Mouse (Mus musculus) heart, embryonic 12.5 days (tissue): Measurements from ENCODE around the gene Hint3. TPM values are rescaled to one million over a fixed set of nuclear protein-coding genes. Genes with fewer than 3 reads are reported as not detected.
"Not testable (repeated sequence)": the region's sequence is repeated elsewhere in the genome, so short reads cannot be mapped to it uniquely, and the experiment has no call there.

ENCODE experiments used
- ATAC-seq: fragments of 200-750 bp; cut with Nextera tagmentation; 2 replicates; pipeline ENCODE4 v1.8.0; 2017; ENCODE audit warnings: moderate TSS enrichment, moderate library complexity; ENCODE audit not compliant: insufficient number of reproducible peaks, low FRiP score
- H3K27ac ChIP-seq: fragments of 300-500 bp; sonication (generic); 2 replicates; pipeline ENCODE4 v1.5.1; 2016; ENCODE audit warnings: mild to moderate bottlenecking, moderate library complexity; ENCODE audit not compliant: poor library complexity, severe bottlenecking
- H3K27me3 ChIP-seq: fragments of 300-500 bp; sonication (generic); replicated peaks from 2 replicates; pipeline ENCODE4 v1.6.1; 2016; ENCODE audit warnings: mild to moderate bottlenecking, moderate library complexity
- H3K36me3 ChIP-seq: fragments of 300-500 bp; sonication (generic); 2 replicates; pipeline ENCODE4 v1.6.1; 2016; ENCODE audit warnings: mild to moderate bottlenecking, moderate library complexity
- H3K4me1 ChIP-seq: fragments of 300-500 bp; sonication (generic); replicated peaks from 2 replicates; pipeline ENCODE4 v1.6.1; 2016; ENCODE audit warnings: mild to moderate bottlenecking
- H3K4me2 ChIP-seq: fragments of 300-500 bp; sonication (generic); 2 replicates; pipeline ENCODE4 v1.6.1; 2016; ENCODE audit warnings: mild to moderate bottlenecking, moderate library complexity
- H3K4me3 ChIP-seq: fragments of 300-500 bp; sonication (generic); 2 replicates; pipeline ENCODE4 v1.5.1; 2016; ENCODE audit warnings: mild to moderate bottlenecking
- H3K9ac ChIP-seq: fragments of 300-500 bp; sonication (generic); 2 replicates; pipeline ENCODE4 v1.6.1; 2016; ENCODE audit warnings: mild to moderate bottlenecking, moderate library complexity
- H3K9me3 ChIP-seq: fragments of 300-500 bp; sonication (generic); replicated peaks from 2 replicates; pipeline ENCODE4 v1.6.1; 2016; ENCODE audit warnings: mild to moderate bottlenecking, moderate library complexity
- WGBS: fragments of 180-500 bp; shearing (Covaris S2); methylation state at CpG from one replicate; pipeline ENCODE4 v1.1.7; 2016; 5-methylcytosine and 5-hydroxymethylcytosine counted together
- polyA plus RNA-seq: library from polyadenylated mRNA; unstranded; fragments of >200 nt; fragmentation: Nextera tagmentation; extraction: Ambion mirVana; gene quantifications from 2 replicates; pipeline ENCODE4 v1.2.1, GENCODE M21; 2016

The Hint3 gene
- polyA plus RNA-seq, 1 experiment from 2014 or later, result 32.8 TPM

- 87% methylated on average over 11 of the region's 11 CpGs for WGBS
- ATAC-seq, result not testable (repeated sequence)
Observed at GRCm38 (mm10) chr10:30628444-30628843, 988 bp downstream of the Hint3 start.

GRCm38 (mm10) chr10:30627548-30627947 is 1.9 kb downstream of the Hint3 start:
- Histone ChIP-seq H3K9ac (no peak overlapping the region), H3K36me3 (no peaks in the 10 kb centered on the region), H3K4me3 (no peak overlapping the region), H3K9me3 (no peaks in the 10 kb centered on the region), H3K27me3 (no peaks in the 10 kb centered on the region), H3K27ac (no peak overlapping the region), H3K4me2 (no peak overlapping the region), H3K4me1 (no peaks in the 10 kb centered on the region)
- WGBS, result 43% methylated on average over 1 of the region's 1 CpGs
- ATAC-seq, result no peak

More at GRCm38 (mm10) chr10:30628444-30628843, 988 bp downstream of the Hint3 start:
- H3K4me3 ChIP-seq, H3K36me3 ChIP-seq, H3K9me3 ChIP-seq, H3K27ac ChIP-seq, H3K4me2 ChIP-seq, H3K4me1 ChIP-seq, H3K27me3 ChIP-seq, H3K9ac ChIP-seq: not testable (repeated sequence)

GRCm38 (mm10) chr10:30624161-30625019 is 5.0 kb downstream of the Hint3 start:
- ATAC-seq, result no peak
- Histone ChIP-seq H3K9ac (no peak overlapping the region), H3K4me2 (no peak overlapping the region), H3K36me3 (no peaks in the 10 kb centered on the region), H3K27ac (no peak overlapping the region), H3K4me3 (no peak overlapping the region), H3K9me3 (no peaks in the 10 kb centered on the region), H3K4me1 (no peaks in the 10 kb centered on the region), H3K27me3 (no peaks in the 10 kb centered on the region)
- WGBS, result 68% methylated on average over 5 of the region's 5 CpGs

- H3K4me2 ChIP-seq, result no peak overlapping the region
- no peak overlapping the region for H3K9ac ChIP-seq
- no peaks in the 10 kb centered on the region for H3K27me3 ChIP-seq
Observed at GRCm38 (mm10) chr10:30622928-30623327, 6.5 kb downstream of the Hint3 start.

GRCm38 (mm10) chr10:30618918-30619210 is 10.6 kb downstream of the Hint3 start:
- H3K9ac ChIP-seq, result no peak overlapping the region
- no peak overlapping the region for H3K27ac ChIP-seq
- H3K4me2 ChIP-seq, result peak overlapping the region; percentile 86
- no peak for ATAC-seq
- no peaks in the 10 kb centered on the region for H3K36me3 ChIP-seq
- H3K4me3 ChIP-seq, result peak overlapping the region; percentile 76
- H3K27me3 ChIP-seq, result no peaks in the 10 kb centered on the region
- no peaks in the 10 kb centered on the region for H3K9me3 ChIP-seq
- WGBS, result 41% methylated on average over 3 of the region's 3 CpGs
- H3K4me1 ChIP-seq, result 0 out of 2 replicates have a peak, but pooled peaks cover 2% of the 10 kb centered on the region

More at GRCm38 (mm10) chr10:30622928-30623327, 6.5 kb downstream of the Hint3 start:
- H3K4me3 ChIP-seq, result no peak overlapping the region
- ATAC-seq, result no peak
- H3K9me3 ChIP-seq, result no peaks in the 10 kb centered on the region
- no peaks in the 10 kb centered on the region for H3K36me3 ChIP-seq
- H3K4me1 ChIP-seq, result no peaks in the 10 kb centered on the region
- H3K27ac ChIP-seq, result no peak overlapping the region

GRCm38 (mm10) chr10:30618091-30618917 is 11.1 kb downstream of the Hint3 start:
- peak overlapping the region; percentile 98 for H3K27ac ChIP-seq
- no peaks in the 10 kb centered on the region for H3K36me3 ChIP-seq
- peak overlapping the region; percentile 86 for H3K4me2 ChIP-seq
- H3K4me1 ChIP-seq, result 0 out of 2 replicates have a peak, but pooled peaks cover 2% of the 10 kb centered on the region
- ATAC-seq, result peak; percentile 100
- H3K9ac ChIP-seq, result peak overlapping the region; percentile 83
- H3K4me3 ChIP-seq, result peak overlapping the region; percentile 76
- H3K27me3 ChIP-seq, result no peaks in the 10 kb centered on the region
- no peaks in the 10 kb centered on the region for H3K9me3 ChIP-seq
- 1% methylated on average over 49 of the region's 49 CpGs for WGBS

- Histone ChIP-seq H3K27ac (no peak overlapping the region), H3K9ac (no peak overlapping the region), H3K4me1 (0 out of 2 replicates have a peak, but pooled peaks cover 2% of the 10 kb centered on the region), H3K27me3 (no peaks in the 10 kb centered on the region), H3K9me3 (no peaks in the 10 kb centered on the region), H3K36me3 (0 out of 2 replicates have a peak, but pooled peaks cover 5% of the 10 kb centered on the region), H3K4me3 (no peak overlapping the region), H3K4me2 (no peak overlapping the region)
- WGBS, result 89% methylated on average over 4 of the region's 4 CpGs
- ATAC-seq, result no peak
Observed at GRCm38 (mm10) chr10:30613039-30613438, 16.4 kb downstream of the Hint3 start.

GRCm38 (mm10) chr10:30609614-30610013 is 19.8 kb downstream of the Hint3 start:
- H3K4me2 ChIP-seq, result no peak overlapping the region
- ATAC-seq, result no peak
- H3K27ac ChIP-seq, result no peak overlapping the region
- H3K9me3 ChIP-seq, result no peaks in the 10 kb centered on the region
- no peaks in the 10 kb centered on the region for H3K27me3 ChIP-seq
- no peak overlapping the region for H3K9ac ChIP-seq
- no peak overlapping the region for H3K4me3 ChIP-seq
- H3K36me3 ChIP-seq, result peaks cover 14% of the 10 kb centered on the region; the same call in 1 of the 2 replicates
- H3K4me1 ChIP-seq, result no peaks in the 10 kb centered on the region

GRCm38 (mm10) chr10:30608109-30608508 is 21.3 kb downstream of the Hint3 start:
- no peak for ATAC-seq
- Histone ChIP-seq H3K4me1 (no peaks in the 10 kb centered on the region), H3K4me2 (no peak overlapping the region), H3K4me3 (no peak overlapping the region), H3K9ac (no peak overlapping the region), H3K27me3 (no peaks in the 10 kb centered on the region), H3K36me3 (peaks cover 14% of the 10 kb centered on the region; the same call in 1 of the 2 replicates), H3K27ac (no peak overlapping the region), H3K9me3 (no peaks in the 10 kb centered on the region)
- WGBS, result 65% methylated on average over 2 of the region's 2 CpGs

- no peaks in the 10 kb centered on the region for H3K27me3 ChIP-seq
- H3K9me3 ChIP-seq, result no peaks in the 10 kb centered on the region
- peak within 1 kb of the TSS; percentile 83 for H3K27ac ChIP-seq
- peak; percentile 94 for ATAC-seq
- peaks cover 13% of the 10 kb centered on the region for H3K36me3 ChIP-seq
- H3K4me2 ChIP-seq, result peak within 1 kb of the TSS; percentile 85
- peak within 1 kb of the TSS; percentile 85 for H3K4me3 ChIP-seq
- H3K9ac ChIP-seq, result peak within 1 kb of the TSS; percentile 87
- 1% methylated on average over 27 of the region's 28 CpGs for WGBS
- H3K4me1 ChIP-seq, result peaks cover 10% of the 10 kb centered on the region
Observed at GRCm38 (mm10) chr10:30600542-30600966, 28.9 kb downstream of the Hint3 start, which contains the start of gene Trmt11. Gene Trmt11, minus strand, starts transcription at chr10:30600749.

- peak; percentile 82 for ATAC-seq
- WGBS, result under 1% methylated on average over 27 of the region's 27 CpGs
- H3K4me3 ChIP-seq, result peak overlapping the region; percentile 85
- H3K27me3 ChIP-seq, result no peaks in the 10 kb centered on the region
- peak overlapping the region; percentile 83 for H3K27ac ChIP-seq
- peak overlapping the region; percentile 85 for H3K4me2 ChIP-seq
- H3K9me3 ChIP-seq, result no peaks in the 10 kb centered on the region
- H3K4me1 ChIP-seq, result peaks cover 10% of the 10 kb centered on the region
- H3K36me3 ChIP-seq, result peaks cover 18% of the 10 kb centered on the region
- H3K9ac ChIP-seq, result peak overlapping the region; percentile 87
Observed at GRCm38 (mm10) chr10:30600094-30600534, 29.3 kb downstream of the Hint3 start.
